Mouse (Mus musculus): ENCODE measurements around the gene Plppr1.

DNA sequence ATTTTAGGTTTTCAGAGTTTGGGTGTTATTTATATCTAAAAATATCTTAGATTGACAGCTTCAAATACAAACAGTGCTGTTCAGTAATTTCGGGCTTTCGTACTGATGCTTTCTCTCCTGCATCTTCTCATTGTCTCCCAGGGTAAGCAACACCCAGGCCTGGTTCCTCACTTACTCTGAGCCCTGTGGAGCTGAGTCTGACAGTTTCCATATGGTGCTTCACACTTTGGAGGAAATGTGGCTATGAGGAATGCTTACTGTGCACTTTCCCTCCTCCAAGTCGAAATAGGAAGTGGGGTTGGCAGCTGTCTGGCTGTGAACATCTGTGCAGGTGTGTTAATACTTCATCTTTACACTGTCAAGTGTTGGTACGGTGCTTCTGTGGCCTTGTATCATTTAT, 85.7 kb downstream of the Plppr1 start:
- no peak for TF ChIP-seq POLR2A (IDR thresholded peaks at IDR 0.05; ENCODE audit: insufficient read length, low read depth)
- no peak for TF ChIP-seq MYOD1 (IDR thresholded peaks at IDR 0.05; ENCODE audit: control insufficient read depth in 1 of 3, insufficient read length in 2 of 3, low read depth in 2 of 3)
- no peak for TF ChIP-seq USF1 (IDR thresholded peaks at IDR 0.05; ENCODE audit: low read depth)
- no peak for TF ChIP-seq CEBPB (IDR thresholded peaks at IDR 0.05; ENCODE audit: insufficient read depth, poor library complexity, severe bottlenecking)
- TF ChIP-seq MAX (IDR thresholded peaks at IDR 0.05; ENCODE audit: low read depth) = no peak
- TF ChIP-seq E2F4 (IDR thresholded peaks at IDR 0.05; ENCODE audit: insufficient read depth) = no peak
- TF ChIP-seq TCF12 (IDR thresholded peaks at IDR 0.05; ENCODE audit: insufficient read depth, poor library complexity, severe bottlenecking) = no peak
